Mouse (Mus musculus): ENCODE measurements at regions not wholly inside any gene's neighbourhood (a gene's known extent, or its start where the extent isn't known, plus 50 kb on each side); places are given as distances from the start of the nearest gene placed in this dataset.

- TF ChIP-seq CTCF (IDR thresholded peaks at IDR 0.05; ENCODE audit: borderline replicate concordance, extremely low read depth, insufficient read depth, insufficient read length): no peak
- TF ChIP-seq POLR2A (IDR thresholded peaks at IDR 0.05; ENCODE audit: borderline replicate concordance, extremely low read depth, insufficient read depth, insufficient read length, poor library complexity, severe bottlenecking): no peak
Measured at GRCm38 (mm10) chr4:125852545-125852944, 171.8 kb upstream of the Csf3r start.
